Mouse (Mus musculus) cortical plate, adult 2 months (tissue): Measurements from ENCODE around the gene Fam120b. TPM values are rescaled to one million over a fixed set of nuclear protein-coding genes. Genes with fewer than 3 reads are reported as not detected.

ENCODE experiments used
- H3K27ac ChIP-seq: fragments of 200-500 bp; 2 replicates; pipeline ENCODE4 v1.5.1; 2012; ENCODE audit warnings: low read length, control low read depth, inconsistent platforms; ENCODE audit not compliant: insufficient read depth
- H3K4me1 ChIP-seq: fragments of 200-500 bp; 2 replicates; pipeline ENCODE4 v1.6.1; 2011; ENCODE audit warnings: low read length; ENCODE audit not compliant: control insufficient read depth, insufficient read depth
- H3K4me3 ChIP-seq: fragments of 200-500 bp; 2 replicates; pipeline ENCODE4 v1.5.1; 2011; ENCODE audit warnings: mild to moderate bottlenecking, low read length, control low read depth; ENCODE audit not compliant: insufficient read depth
- CTCF ChIP-seq: fragments of 200-500 bp; IDR thresholded peaks from 2 replicates; pipeline ENCODE4 v1.5.1; 2011; ENCODE audit warnings: mild to moderate bottlenecking, control low read depth, low read length; ENCODE audit not compliant: insufficient read depth; ENCODE audit errors: extremely low read depth
- POLR2A ChIP-seq: fragments of 200-500 bp; IDR thresholded peaks from 2 replicates; pipeline ENCODE4 v1.6.1; 2011; ENCODE audit warnings: mild to moderate bottlenecking, low read length, control low read depth; ENCODE audit not compliant: insufficient read depth; ENCODE audit errors: extremely low read depth
- polyA plus RNA-seq: library from polyadenylated mRNA; depleted of rRNA; stranded (reverse); fragments of >200 nt; gene quantifications from 2 replicates; pipeline ENCODE4 v1.2.3, GENCODE M21; 2012

The Fam120b gene
- polyA plus RNA-seq, 1 experiment: 29.3 TPM

- TF ChIP-seq CTCF: no peak
- no peak for TF ChIP-seq POLR2A
- Histone ChIP-seq H3K4me3 (peak overlapping the region; percentile 29; the same call in 1 of the 2 replicates), H3K27ac (no peak overlapping the region), H3K4me1 (peaks cover 2% of the 10 kb centered on the region; the same call in 1 of the 2 replicates)
Measured at GRCm38 (mm10) chr17:15379741-15380526, 16.1 kb upstream of the Fam120b start.

- TF ChIP-seq CTCF (no peak), POLR2A (no peak)
- Histone ChIP-seq H3K4me3 (peak overlapping the region; percentile 29), H3K27ac (no peak overlapping the region), H3K4me1 (peaks cover 2% of the 10 kb centered on the region; the same call in 1 of the 2 replicates)
Measured at GRCm38 (mm10) chr17:15380641-15381051, 15.4 kb upstream of the Fam120b start.

- H3K27ac ChIP-seq: no peak overlapping the region
- TF ChIP-seq POLR2A (no peak), CTCF (no peak)
- H3K4me1 ChIP-seq: peaks cover 2% of the 10 kb centered on the region; the same call in 1 of the 2 replicates
- peak overlapping the region; percentile 29; the same call in 1 of the 2 replicates for H3K4me3 ChIP-seq
Measured at GRCm38 (mm10) chr17:15381092-15381860, 14.7 kb upstream of the Fam120b start.

GRCm38 (mm10) chr17:15381869-15382660 is 13.9 kb upstream of the Fam120b start:
- H3K4me3 ChIP-seq: no peak overlapping the region
- H3K4me1 ChIP-seq: peaks cover 2% of the 10 kb centered on the region; the same call in 1 of the 2 replicates

GRCm38 (mm10) chr17:15383360-15383759 is 12.6 kb upstream of the Fam120b start:
- TF ChIP-seq CTCF (no peak), POLR2A (no peak)
- no peak overlapping the region for H3K4me3 ChIP-seq
- peaks cover 2% of the 10 kb centered on the region; the same call in 1 of the 2 replicates for H3K4me1 ChIP-seq
- H3K27ac ChIP-seq: no peak overlapping the region

More at GRCm38 (mm10) chr17:15381869-15382660, 13.9 kb upstream of the Fam120b start:
- TF ChIP-seq POLR2A (no peak), CTCF (no peak)
- H3K27ac ChIP-seq: no peak overlapping the region

GRCm38 (mm10) chr17:15388892-15389291 is 7.1 kb upstream of the Fam120b start:
- no peak for TF ChIP-seq CTCF
- TF ChIP-seq POLR2A: no peak
- no peak overlapping the region for H3K27ac ChIP-seq

GRCm38 (mm10) chr17:15389356-15389755 is 6.6 kb upstream of the Fam120b start:
- TF ChIP-seq CTCF (no peak), POLR2A (no peak)
- H3K27ac ChIP-seq: no peak overlapping the region
- no peaks in the 10 kb centered on the region for H3K4me1 ChIP-seq
- no peak overlapping the region for H3K4me3 ChIP-seq

More at GRCm38 (mm10) chr17:15388892-15389291, 7.1 kb upstream of the Fam120b start:
- H3K4me3 ChIP-seq: no peak overlapping the region
- no peaks in the 10 kb centered on the region for H3K4me1 ChIP-seq

- H3K4me1 ChIP-seq: peaks cover 1% of the 10 kb centered on the region; the same call in 1 of the 2 replicates
- TF ChIP-seq CTCF (no peak), POLR2A (no peak)
- H3K4me3 ChIP-seq: no peak overlapping the region
- no peak overlapping the region for H3K27ac ChIP-seq
Measured at GRCm38 (mm10) chr17:15401716-15402115, 5.7 kb downstream of the Fam120b start.

- Histone ChIP-seq H3K27ac (no peak overlapping the region), H3K4me3 (no peak overlapping the region), H3K4me1 (no peaks in the 10 kb centered on the region)
- no peak for TF ChIP-seq CTCF
- TF ChIP-seq POLR2A: no peak
Measured at GRCm38 (mm10) chr17:15406576-15406975, 10.6 kb downstream of the Fam120b start.
